Mouse (Mus musculus) mouse trophoblast stem cell (cell line): ENCODE measurements around the gene Dstyk.
"Not testable (repeated sequence)": the region's sequence is repeated elsewhere in the genome, so short reads cannot be mapped to it uniquely, and the experiment has no call there.

Experiments used
- in situ Hi-C, 2 experiments: fragments of 300-500 bp; cut with MseI, MboI; formaldehyde crosslinking; loops; 2 replicates in 1 of 2; 3 replicates in 1 of 2; pipeline ENCODE4 v1.15.1; 2025

The Dstyk gene

GRCm38 (mm10) chr1:132436960-132437359 is 19.6 kb downstream of the Dstyk start:
- in situ Hi-C loops: no loop called here

GRCm38 (mm10) chr1:132437389-132437788 is 20.0 kb downstream of the Dstyk start:
- in situ Hi-C loops: no loop called here

- in situ Hi-C loops: no loop called here
Measured at GRCm38 (mm10) chr1:132440896-132441435, 23.6 kb downstream of the Dstyk start.

- in situ Hi-C loops: no loop called here
Measured at GRCm38 (mm10) chr1:132449742-132450141, 32.4 kb downstream of the Dstyk start.

- in situ Hi-C loops: no loop called here
Measured at GRCm38 (mm10) chr1:132464651-132465050, 47.3 kb downstream of the Dstyk start.

GRCm38 (mm10) chr1:132468926-132469325 is 51.6 kb downstream of the Dstyk start:
- in situ Hi-C loops: no loop called here

- in situ Hi-C loops: no loop called here
Measured at GRCm38 (mm10) chr1:132469519-132469918, 52.2 kb downstream of the Dstyk start.

GRCm38 (mm10) chr1:132470031-132470430 is 52.7 kb downstream of the Dstyk start:
- in situ Hi-C loops: not testable (repeated sequence)

- in situ Hi-C loops: no loop called here
Measured at GRCm38 (mm10) chr1:132471032-132471431, 53.7 kb downstream of the Dstyk start.

- in situ Hi-C loops: no loop called here
Measured at GRCm38 (mm10) chr1:132471499-132471898, 54.1 kb downstream of the Dstyk start.

- in situ Hi-C loops: no loop called here
Measured at GRCm38 (mm10) chr1:132472537-132472936, 55.2 kb downstream of the Dstyk start.

- in situ Hi-C loops: no loop called here
Measured at GRCm38 (mm10) chr1:132474496-132474895, 57.1 kb downstream of the Dstyk start.

GRCm38 (mm10) chr1:132476575-132476927 is 59.2 kb downstream of the Dstyk start:
- in situ Hi-C loops: no loop called here

- in situ Hi-C loops: no loop called here
Measured at GRCm38 (mm10) chr1:132476928-132477691, 59.8 kb downstream of the Dstyk start, which contains the start of gene Rbbp5. Gene Rbbp5 (plus strand): TSS chr1:132477365.

GRCm38 (mm10) chr1:132479438-132479837 is 62.1 kb downstream of the Dstyk start:
- in situ Hi-C loops: no loop called here

GRCm38 (mm10) chr1:132481619-132482018 is 64.3 kb downstream of the Dstyk start:
- in situ Hi-C loops: no loop called here

GRCm38 (mm10) chr1:132483234-132483633 is 65.9 kb downstream of the Dstyk start:
- in situ Hi-C loops: no loop called here

GRCm38 (mm10) chr1:132483759-132484158 is 66.4 kb downstream of the Dstyk start:
- in situ Hi-C loops: no loop called here

- in situ Hi-C loops: no loop called here
Measured at GRCm38 (mm10) chr1:132500535-132500934, 83.2 kb downstream of the Dstyk start.

GRCm38 (mm10) chr1:132505155-132505554 is 87.8 kb downstream of the Dstyk start:
- in situ Hi-C loops: no loop called here

- in situ Hi-C loops: no loop called here
Measured at GRCm38 (mm10) chr1:132506058-132506457, 88.7 kb downstream of the Dstyk start, which contains the start of gene Tmem81. Gene Tmem81 (plus strand): TSS chr1:132506230.

GRCm38 (mm10) chr1:132506656-132507055 is 89.3 kb downstream of the Dstyk start:
- in situ Hi-C loops: no loop called here

GRCm38 (mm10) chr1:132509771-132510170 is 92.4 kb downstream of the Dstyk start:
- in situ Hi-C loops: no loop called here
